Mouse (Mus musculus): ENCODE results near the gene Kif18a. TPM values are rescaled to one million over a fixed set of nuclear protein-coding genes. Genes with fewer than 3 reads are reported as not detected.

Kif18a gene
- polyA plus RNA-seq, 1 experiment from 2014 or later: 13.9 TPM

GRCm38 (mm10) chr2:109335765-109336164, 55.2 kb downstream of the Kif18a start:
- WGBS: 78% methylated on average over 1 of the region's 1 CpGs

GRCm38 (mm10) chr2:109345386-109345785, 64.8 kb downstream of the Kif18a start:
- WGBS: 86% methylated on average over 4 of the region's 4 CpGs
- H3K9me3 ChIP-seq (replicated peaks; ENCODE audit: control insufficient read depth, low read length): no peaks in the 10 kb centered on the region
- ATAC-seq (replicated peaks; ENCODE audit: extremely low read depth, insufficient read depth, low FRiP score): no peak
- H3K27ac ChIP-seq (ENCODE audit: low read length): no peak overlapping the region
- no peaks in the 10 kb centered on the region for H3K27me3 ChIP-seq (ENCODE audit: control insufficient read depth, insufficient read depth, low read length)
- no peak overlapping the region for H3K4me3 ChIP-seq (ENCODE audit: low read length)
- no peak overlapping the region for H3K9ac ChIP-seq (ENCODE audit: low read length)
- no peak overlapping the region for H3K4me2 ChIP-seq (ENCODE audit: low read depth, low read length)
- peaks cover 3% of the 10 kb centered on the region; the same call in 1 of the 2 replicates for H3K36me3 ChIP-seq (ENCODE audit: control insufficient read depth, insufficient read depth)
- H3K4me1 ChIP-seq (ENCODE audit: control insufficient read depth, insufficient read depth, low read length): no peaks in the 10 kb centered on the region

More at GRCm38 (mm10) chr2:109335765-109336164, 55.2 kb downstream of the Kif18a start:
- no peaks in the 10 kb centered on the region for H3K4me1 ChIP-seq (ENCODE audit: control insufficient read depth, insufficient read depth, low read length)
- no peaks in the 10 kb centered on the region for H3K27me3 ChIP-seq (ENCODE audit: control insufficient read depth, insufficient read depth, low read length)
- H3K4me2 ChIP-seq (ENCODE audit: low read depth, low read length): no peak overlapping the region
- no peaks in the 10 kb centered on the region for H3K9me3 ChIP-seq (replicated peaks; ENCODE audit: control insufficient read depth, low read length)
- no peak overlapping the region for H3K4me3 ChIP-seq (ENCODE audit: low read length)
- H3K36me3 ChIP-seq (ENCODE audit: control insufficient read depth, insufficient read depth): peaks cover 10% of the 10 kb centered on the region
- no peak overlapping the region for H3K27ac ChIP-seq (ENCODE audit: low read length)
- H3K9ac ChIP-seq (ENCODE audit: low read length): no peak overlapping the region
- no peak for ATAC-seq (replicated peaks; ENCODE audit: extremely low read depth, insufficient read depth, low FRiP score)

- Histone ChIP-seq H3K9ac (ENCODE audit: low read length) (no peak overlapping the region), H3K27ac (ENCODE audit: low read length) (no peak overlapping the region), H3K4me1 (ENCODE audit: control insufficient read depth, insufficient read depth, low read length) (no peaks in the 10 kb centered on the region), H3K4me3 (ENCODE audit: low read length) (no peak overlapping the region), H3K4me2 (ENCODE audit: low read depth, low read length) (no peak overlapping the region), H3K36me3 (ENCODE audit: control insufficient read depth, insufficient read depth) (no peaks in the 10 kb centered on the region), H3K9me3 (replicated peaks; ENCODE audit: control insufficient read depth, low read length) (no peaks in the 10 kb centered on the region), H3K27me3 (ENCODE audit: control insufficient read depth, insufficient read depth, low read length) (no peaks in the 10 kb centered on the region)
- no peak for ATAC-seq (replicated peaks; ENCODE audit: extremely low read depth, insufficient read depth, low FRiP score)
- 74% methylated on average over 4 of the region's 4 CpGs for whole genome bisulfite sequencing
Observed at GRCm38 (mm10) chr2:109348742-109349141, 68.2 kb downstream of the Kif18a start.

- Histone ChIP-seq H3K4me3 (ENCODE audit: low read length) (no peak overlapping the region), H3K27ac (ENCODE audit: low read length) (no peak overlapping the region), H3K36me3 (ENCODE audit: control insufficient read depth, insufficient read depth) (no peaks in the 10 kb centered on the region), H3K9me3 (replicated peaks; ENCODE audit: control insufficient read depth, low read length) (no peaks in the 10 kb centered on the region), H3K9ac (ENCODE audit: low read length) (no peak overlapping the region), H3K4me2 (ENCODE audit: low read depth, low read length) (no peak overlapping the region), H3K27me3 (ENCODE audit: control insufficient read depth, insufficient read depth, low read length) (no peaks in the 10 kb centered on the region), H3K4me1 (ENCODE audit: control insufficient read depth, insufficient read depth, low read length) (no peaks in the 10 kb centered on the region)
- 66% methylated on average over 3 of the region's 3 CpGs for WGBS
- no peak for ATAC-seq (replicated peaks; ENCODE audit: extremely low read depth, insufficient read depth, low FRiP score)
Observed at GRCm38 (mm10) chr2:109358456-109359141, 78.1 kb downstream of the Kif18a start.

GRCm38 (mm10) chr2:109365962-109366361, 85.4 kb downstream of the Kif18a start:
- H3K27ac ChIP-seq (ENCODE audit: low read length): no peak overlapping the region
- H3K9me3 ChIP-seq (replicated peaks; ENCODE audit: control insufficient read depth, low read length): no peaks in the 10 kb centered on the region
- H3K4me2 ChIP-seq (ENCODE audit: low read depth, low read length): no peak overlapping the region
- ATAC-seq (replicated peaks; ENCODE audit: extremely low read depth, insufficient read depth, low FRiP score): no peak
- 63% methylated on average over 1 of the region's 1 CpGs for WGBS
- H3K36me3 ChIP-seq (ENCODE audit: control insufficient read depth, insufficient read depth): no peaks in the 10 kb centered on the region
- H3K4me1 ChIP-seq (ENCODE audit: control insufficient read depth, insufficient read depth, low read length): no peaks in the 10 kb centered on the region
- no peak overlapping the region for H3K4me3 ChIP-seq (ENCODE audit: low read length)
- H3K27me3 ChIP-seq (ENCODE audit: control insufficient read depth, insufficient read depth, low read length): no peaks in the 10 kb centered on the region
- H3K9ac ChIP-seq (ENCODE audit: low read length): no peak overlapping the region

GRCm38 (mm10) chr2:109374881-109375280, 94.3 kb downstream of the Kif18a start:
- Histone ChIP-seq H3K36me3 (ENCODE audit: control insufficient read depth, insufficient read depth) (no peaks in the 10 kb centered on the region), H3K9ac (ENCODE audit: low read length) (no peak overlapping the region), H3K4me2 (ENCODE audit: low read depth, low read length) (no peak overlapping the region), H3K27ac (ENCODE audit: low read length) (no peak overlapping the region), H3K4me1 (ENCODE audit: control insufficient read depth, insufficient read depth, low read length) (no peaks in the 10 kb centered on the region), H3K4me3 (ENCODE audit: low read length) (no peak overlapping the region), H3K27me3 (ENCODE audit: control insufficient read depth, insufficient read depth, low read length) (no peaks in the 10 kb centered on the region), H3K9me3 (replicated peaks; ENCODE audit: control insufficient read depth, low read length) (no peaks in the 10 kb centered on the region)
- no peak for ATAC-seq (replicated peaks; ENCODE audit: extremely low read depth, insufficient read depth, low FRiP score)
- 34% methylated on average over 2 of the region's 2 CpGs for WGBS

- no peak for ATAC-seq (replicated peaks; ENCODE audit: extremely low read depth, insufficient read depth, low FRiP score)
- Histone ChIP-seq H3K27ac (ENCODE audit: low read length) (no peak overlapping the region), H3K27me3 (ENCODE audit: control insufficient read depth, insufficient read depth, low read length) (no peaks in the 10 kb centered on the region), H3K4me1 (ENCODE audit: control insufficient read depth, insufficient read depth, low read length) (no peaks in the 10 kb centered on the region), H3K4me3 (ENCODE audit: low read length) (no peak overlapping the region), H3K9ac (ENCODE audit: low read length) (no peak overlapping the region), H3K4me2 (ENCODE audit: low read depth, low read length) (no peak overlapping the region), H3K36me3 (ENCODE audit: control insufficient read depth, insufficient read depth) (no peaks in the 10 kb centered on the region), H3K9me3 (replicated peaks; ENCODE audit: control insufficient read depth, low read length) (no peaks in the 10 kb centered on the region)
- WGBS: 58% methylated on average over 1 of the region's 1 CpGs
Observed at GRCm38 (mm10) chr2:109384019-109384418, 103.5 kb downstream of the Kif18a start.

GRCm38 (mm10) chr2:109386211-109386610, 105.7 kb downstream of the Kif18a start:
- Histone ChIP-seq H3K9me3 (replicated peaks; ENCODE audit: control insufficient read depth, low read length) (no peaks in the 10 kb centered on the region), H3K27ac (ENCODE audit: low read length) (no peak overlapping the region), H3K4me3 (ENCODE audit: low read length) (no peak overlapping the region), H3K4me2 (ENCODE audit: low read depth, low read length) (no peak overlapping the region), H3K4me1 (ENCODE audit: control insufficient read depth, insufficient read depth, low read length) (no peaks in the 10 kb centered on the region), H3K9ac (ENCODE audit: low read length) (no peak overlapping the region), H3K36me3 (ENCODE audit: control insufficient read depth, insufficient read depth) (no peaks in the 10 kb centered on the region), H3K27me3 (ENCODE audit: control insufficient read depth, insufficient read depth, low read length) (no peaks in the 10 kb centered on the region)
- ATAC-seq (replicated peaks; ENCODE audit: extremely low read depth, insufficient read depth, low FRiP score): no peak
- 55% methylated on average over 1 of the region's 1 CpGs for WGBS

GRCm38 (mm10) chr2:109388733-109389132, 108.2 kb downstream of the Kif18a start:
- Histone ChIP-seq H3K4me2 (ENCODE audit: low read depth, low read length) (no peak overlapping the region), H3K27me3 (ENCODE audit: control insufficient read depth, insufficient read depth, low read length) (no peaks in the 10 kb centered on the region), H3K9me3 (replicated peaks; ENCODE audit: control insufficient read depth, low read length) (no peaks in the 10 kb centered on the region), H3K36me3 (ENCODE audit: control insufficient read depth, insufficient read depth) (no peaks in the 10 kb centered on the region), H3K27ac (ENCODE audit: low read length) (no peak overlapping the region), H3K4me3 (ENCODE audit: low read length) (no peak overlapping the region), H3K4me1 (ENCODE audit: control insufficient read depth, insufficient read depth, low read length) (no peaks in the 10 kb centered on the region), H3K9ac (ENCODE audit: low read length) (no peak overlapping the region)
- WGBS: 61% methylated on average over 5 of the region's 5 CpGs
- no peak for ATAC-seq (replicated peaks; ENCODE audit: extremely low read depth, insufficient read depth, low FRiP score)

Measured in heart, embryonic 16.5 days (tissue).